9 mouse cellular contexts compared by ENCODE assay signal in genomic region chr10:18393740-18394139, GRCm38 (mm10).
DNase-seq lines count a peak whose midpoint lies in the region; ATAC-seq and TF ChIP-seq lines count a peak whose summit lies in the region.
"Had no signal": no experiment of that assay in that cellular context is flagged by ENCODE, and none has a peak within 500 bp of the region (broad histone marks: within the 10 kb centered on the region; RNA-seq: fewer than 3 reads in every experiment).

No protein-coding gene starts in this region.

- no peak overlapping the region for H3K27ac ChIP-seq in heart, adult 2 months
- no peak overlapping the region for H3K27ac ChIP-seq in heart, embryonic 12.5 days (ENCODE audit: poor library complexity, severe bottlenecking)
- no peak overlapping the region for H3K27ac ChIP-seq in stomach, postnatal 0 days (replicated peaks)
- no peak overlapping the region for H3K27ac ChIP-seq in hindbrain, embryonic 16.5 days (ENCODE audit: low read depth, low read length)

- no peak for ATAC-seq in heart, embryonic 12.5 days (ENCODE audit: insufficient number of reproducible peaks, low FRiP score)
- ATAC-seq in stomach, postnatal 0 days (ENCODE audit: low FRiP score, low TSS enrichment) = no peak
- no peak for ATAC-seq in hindbrain, embryonic 16.5 days

- H3K27me3 ChIP-seq in heart, adult 2 months (ENCODE audit: control insufficient read depth, insufficient read depth, low read length) = no peaks in the 10 kb centered on the region
- H3K27me3 ChIP-seq in heart, embryonic 12.5 days (replicated peaks) = no peaks in the 10 kb centered on the region
- H3K27me3 ChIP-seq in stomach, postnatal 0 days (ENCODE audit: control insufficient read depth, insufficient read depth, low read length) = no peaks in the 10 kb centered on the region
- H3K27me3 ChIP-seq in hindbrain, embryonic 16.5 days (replicated peaks; ENCODE audit: control insufficient read depth, insufficient read depth, low read length) = no peaks in the 10 kb centered on the region

- intact Hi-C loops in heart, adult 2 months (cut with DNase I) = loop anchor here (5.0 kb wide), 3 partner anchors 59 to 209 kb away; no protein-coding TSS in a partner anchor

- H3K9me3 ChIP-seq in heart, embryonic 12.5 days (replicated peaks) = no peaks in the 10 kb centered on the region
- H3K9me3 ChIP-seq in stomach, postnatal 0 days (ENCODE audit: control insufficient read depth, low read length) = no peaks in the 10 kb centered on the region
- no peaks in the 10 kb centered on the region for H3K9me3 ChIP-seq in hindbrain, embryonic 16.5 days (ENCODE audit: control insufficient read depth, low read length)

- no peak for TF ChIP-seq EP300 in heart, adult 2 months (IDR thresholded peaks at IDR 0.05; ENCODE audit: insufficient read depth, low read depth, low read length)
- TF ChIP-seq EP300 in stomach, postnatal 0 days (optimal IDR thresholded peaks at IDR 0.05) = no peak

- no peak for DNase-seq in heart, adult 2 months
- peak; percentile 14 for DNase-seq in thymus, postnatal 14 days
- no peak for DNase-seq in thymus, adult 18-20 months
- peak; percentile 59 for DNase-seq in forelimb bud, embryonic 11.5 days (ENCODE audit: low read depth, low spot score)
- DNase-seq in stomach, postnatal 0 days (ENCODE audit: low spot score) = no peak
- DNase-seq in kidney, adult 11 months = no peak
- DNase-seq: cerebellum, adult 9-11 months had no signal

- no peaks in the 10 kb centered on the region for H3K79me2 ChIP-seq in heart, adult 2 months (replicated peaks; ENCODE audit: control insufficient read depth, insufficient read depth, low read length)

- TF ChIP-seq CTCF in heart, adult 2 months (IDR thresholded peaks at IDR 0.05) = peak; percentile 72
- peak; percentile 74 for TF ChIP-seq CTCF in stomach, postnatal 0 days (IDR thresholded peaks at IDR 0.05; ENCODE audit: low read depth)

- no peak overlapping the region for H3K9ac ChIP-seq in heart, adult 2 months (ENCODE audit: low read depth, low read length)
- H3K9ac ChIP-seq in heart, embryonic 12.5 days = no peak overlapping the region
- no peak overlapping the region for H3K9ac ChIP-seq in stomach, postnatal 0 days (ENCODE audit: low read length)
- H3K9ac ChIP-seq in hindbrain, embryonic 16.5 days (ENCODE audit: low read depth, low read length) = no peak overlapping the region

- no peak for TF ChIP-seq POLR2A in heart, adult 2 months (IDR thresholded peaks at IDR 0.05; ENCODE audit: insufficient read depth, low read depth, low read length)

- H3K4me3 ChIP-seq in heart, adult 2 months = no peak overlapping the region
- no peak overlapping the region for H3K4me3 ChIP-seq in heart, embryonic 12.5 days
- H3K4me3 ChIP-seq in stomach, postnatal 0 days (ENCODE audit: low read depth, low read length) = no peak overlapping the region
- no peak overlapping the region for H3K4me3 ChIP-seq in hindbrain, embryonic 16.5 days (ENCODE audit: low read length)

- no peak overlapping the region for H3K4me2 ChIP-seq in heart, embryonic 12.5 days
- H3K4me2 ChIP-seq in stomach, postnatal 0 days (replicated peaks; ENCODE audit: low read depth) = no peak overlapping the region
- H3K4me2 ChIP-seq in hindbrain, embryonic 16.5 days (ENCODE audit: low read length) = no peak overlapping the region

- WGBS in heart, adult 2 months = 62% methylated on average over 3 of the region's 3 CpGs
- WGBS in heart, embryonic 12.5 days = 41% methylated on average over 3 of the region's 3 CpGs
- WGBS in stomach, postnatal 0 days = 48% methylated on average over 3 of the region's 3 CpGs
- WGBS in hindbrain, embryonic 16.5 days = 57% methylated on average over 3 of the region's 3 CpGs

- H3K36me3 ChIP-seq in heart, adult 2 months (ENCODE audit: control insufficient read depth, insufficient read depth, low read length) = no peaks in the 10 kb centered on the region
- H3K36me3 ChIP-seq in heart, embryonic 12.5 days = no peaks in the 10 kb centered on the region
- no peaks in the 10 kb centered on the region for H3K36me3 ChIP-seq in stomach, postnatal 0 days (ENCODE audit: control insufficient read depth, insufficient read depth, low read length)
- H3K36me3 ChIP-seq in hindbrain, embryonic 16.5 days (ENCODE audit: control insufficient read depth, insufficient read depth, low read length) = no peaks in the 10 kb centered on the region

- no peaks in the 10 kb centered on the region; the same call in 1 of the 2 replicates for H3K4me1 ChIP-seq in heart, adult 2 months (ENCODE audit: control insufficient read depth, insufficient read depth, low read length)
- H3K4me1 ChIP-seq in heart, embryonic 12.5 days (replicated peaks) = peaks cover 15% of the 10 kb centered on the region
- no peaks in the 10 kb centered on the region for H3K4me1 ChIP-seq in stomach, postnatal 0 days (replicated peaks; ENCODE audit: control insufficient read depth, insufficient read depth)
- H3K4me1 ChIP-seq in hindbrain, embryonic 16.5 days (ENCODE audit: control insufficient read depth, insufficient read depth, low read depth, low read length) = no peaks in the 10 kb centered on the region; the same call in 1 of the 2 replicates

Comparison
In these comparisons a context has a peak if more than half of its experiments do, and no peak if none do; other contexts are left out.
1. DNase-seq: peak in thymus, postnatal 14 days (single experiment) and forelimb bud, embryonic 11.5 days (single experiment); none in heart, adult 2 months (0 of 2), thymus, adult 18-20 months (0 of 2), stomach, postnatal 0 days (single experiment) and kidney, adult 11 months (single experiment).